Mouse (Mus musculus) midbrain, embryonic 15.5 days (tissue): ENCODE results near the gene Spink2. TPM values are rescaled to one million over a fixed set of nuclear protein-coding genes. Genes with fewer than 3 reads are reported as not detected.

Experiments
- ATAC-seq: fragments of 200-750 bp; cut with Nextera tagmentation; replicated peaks from 2 replicates; pipeline ENCODE4 v1.8.0; 2017; ENCODE audit warnings: moderate TSS enrichment
- H3K27ac ChIP-seq: fragments of 300-500 bp; sonication (generic); 2 replicates; pipeline ENCODE4 v1.5.1; 2015; ENCODE audit warnings: mild to moderate bottlenecking, inconsistent platforms
- H3K27me3 ChIP-seq: fragments of 300-500 bp; sonication (generic); replicated peaks from 2 replicates; pipeline ENCODE4 v1.6.1; 2015; ENCODE audit warnings: inconsistent platforms
- H3K36me3 ChIP-seq: fragments of 300-500 bp; sonication (generic); replicated peaks from 2 replicates; pipeline ENCODE4 v1.6.1; 2015; ENCODE audit warnings: inconsistent platforms
- H3K4me1 ChIP-seq: fragments of 300-500 bp; sonication (generic); 2 replicates; pipeline ENCODE4 v1.6.1; 2015; ENCODE audit warnings: inconsistent platforms
- H3K4me2 ChIP-seq: fragments of 300-500 bp; sonication (generic); 2 replicates; pipeline ENCODE4 v1.6.1; 2015; ENCODE audit warnings: inconsistent platforms, mild to moderate bottlenecking, moderate library complexity
- H3K4me3 ChIP-seq: fragments of 300-500 bp; sonication (generic); 2 replicates; pipeline ENCODE4 v1.5.1; 2015; ENCODE audit warnings: mild to moderate bottlenecking, inconsistent platforms
- H3K9ac ChIP-seq: fragments of 300-500 bp; sonication (generic); 2 replicates; pipeline ENCODE4 v1.6.1; 2015; ENCODE audit warnings: mild to moderate bottlenecking, inconsistent platforms
- H3K9me3 ChIP-seq: fragments of 300-500 bp; sonication (generic); 2 replicates; pipeline ENCODE4 v1.6.1; 2016; ENCODE audit warnings: inconsistent platforms
- WGBS: fragments of 180-500 bp; shearing (Covaris S2); methylation state at CpG from one replicate; pipeline ENCODE4 v1.1.7; 2015; ENCODE audit warnings: mixed read lengths; 5-methylcytosine and 5-hydroxymethylcytosine counted together
- polyA plus RNA-seq: library from polyadenylated mRNA; unstranded; fragments of >200 nt; fragmentation: Nextera tagmentation; extraction: Ambion mirVana; gene quantifications from 2 replicates; pipeline ENCODE4 v1.2.1, GENCODE M21; 2015

Gene Spink2
- polyA plus RNA-seq, 1 experiment from 2014 or later, result 0.41 TPM

DNA sequence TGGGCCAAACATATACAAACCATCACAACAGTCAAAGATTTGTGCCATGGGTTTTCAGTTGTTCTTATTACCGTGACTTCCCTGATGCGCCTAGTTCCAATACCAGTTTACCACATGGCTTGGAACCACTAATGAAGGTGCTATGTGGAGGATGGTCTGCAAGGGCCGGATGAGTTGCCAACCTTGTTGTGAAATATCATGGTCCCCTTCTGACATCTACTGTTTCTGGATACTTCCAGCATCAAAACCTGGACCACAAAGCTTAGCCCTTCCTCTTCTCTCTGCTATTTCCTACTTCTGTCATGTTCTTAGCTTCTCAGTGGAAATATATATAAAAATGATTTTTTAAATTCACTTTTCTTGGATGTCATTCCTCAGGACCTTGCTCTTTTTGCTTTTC, 48.7 kb downstream of the Spink2 start:
- H3K4me1 ChIP-seq, result no peaks in the 10 kb centered on the region
- no peaks in the 10 kb centered on the region for H3K9me3 ChIP-seq
- no peaks in the 10 kb centered on the region for H3K36me3 ChIP-seq
- no peak overlapping the region for H3K4me3 ChIP-seq
- H3K4me2 ChIP-seq, result no peak overlapping the region
- no peak for ATAC-seq
- 92% methylated on average over 3 of the region's 3 CpGs for WGBS
- H3K27ac ChIP-seq, result no peak overlapping the region
- H3K9ac ChIP-seq, result no peak overlapping the region
- H3K27me3 ChIP-seq, result no peaks in the 10 kb centered on the region

DNA sequence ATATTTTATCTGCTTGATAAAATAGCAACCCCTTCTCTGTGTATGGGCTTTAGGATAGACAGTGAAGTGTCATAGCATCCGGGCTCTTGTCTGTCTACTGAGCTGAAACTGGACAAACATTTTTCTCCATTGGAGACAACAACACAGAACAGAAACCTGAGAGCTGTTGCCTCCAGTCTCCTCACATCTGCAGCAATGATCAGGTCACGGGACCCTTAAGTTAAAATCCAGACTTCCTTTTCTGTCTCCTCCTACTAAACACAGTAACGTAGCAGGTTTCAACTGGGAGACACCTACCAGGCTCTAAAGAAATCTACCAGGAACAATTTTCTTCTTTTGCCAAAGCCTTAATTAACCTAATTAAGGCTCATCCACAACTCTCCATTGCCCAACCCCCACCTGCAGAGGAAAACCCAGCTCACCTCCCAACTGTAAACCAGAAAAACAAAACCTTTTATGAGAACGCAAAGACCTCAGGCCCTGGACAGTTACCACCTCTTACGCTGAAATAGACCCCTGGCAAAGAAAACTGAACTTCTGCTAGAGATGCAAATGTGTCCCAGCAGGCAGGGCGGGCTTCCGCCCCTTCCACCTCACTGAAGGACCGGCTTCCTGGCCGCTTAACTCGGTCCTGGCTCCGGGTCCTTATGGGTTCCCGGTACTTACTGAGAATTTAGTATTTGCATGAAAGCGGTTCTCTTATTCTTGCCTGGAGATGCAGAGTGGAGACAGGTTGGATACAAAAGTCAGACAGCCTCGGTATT, 53.3 kb downstream of the Spink2 start:
- WGBS, result 48% methylated on average over 14 of the region's 14 CpGs

GRCm38 (mm10) chr5:77156938-77157337, 54.3 kb downstream of the Spink2 start:
- no peaks in the 10 kb centered on the region for H3K9me3 ChIP-seq
- 66% methylated on average over 5 of the region's 5 CpGs for WGBS
- ATAC-seq, result no peak
- H3K36me3 ChIP-seq, result no peaks in the 10 kb centered on the region
- no peaks in the 10 kb centered on the region for H3K4me1 ChIP-seq
- H3K27ac ChIP-seq, result no peak overlapping the region
- no peak overlapping the region for H3K4me2 ChIP-seq
- H3K9ac ChIP-seq, result no peak overlapping the region
- no peak overlapping the region for H3K4me3 ChIP-seq
- no peaks in the 10 kb centered on the region for H3K27me3 ChIP-seq

More for the DNA sequence above, 53.3 kb downstream of the Spink2 start:
- Histone ChIP-seq H3K4me2 (no peak overlapping the region), H3K9ac (no peak overlapping the region), H3K4me1 (no peaks in the 10 kb centered on the region), H3K27me3 (no peaks in the 10 kb centered on the region), H3K27ac (no peak overlapping the region), H3K4me3 (no peak overlapping the region), H3K36me3 (no peaks in the 10 kb centered on the region), H3K9me3 (no peaks in the 10 kb centered on the region)
- no peak for ATAC-seq

DNA sequence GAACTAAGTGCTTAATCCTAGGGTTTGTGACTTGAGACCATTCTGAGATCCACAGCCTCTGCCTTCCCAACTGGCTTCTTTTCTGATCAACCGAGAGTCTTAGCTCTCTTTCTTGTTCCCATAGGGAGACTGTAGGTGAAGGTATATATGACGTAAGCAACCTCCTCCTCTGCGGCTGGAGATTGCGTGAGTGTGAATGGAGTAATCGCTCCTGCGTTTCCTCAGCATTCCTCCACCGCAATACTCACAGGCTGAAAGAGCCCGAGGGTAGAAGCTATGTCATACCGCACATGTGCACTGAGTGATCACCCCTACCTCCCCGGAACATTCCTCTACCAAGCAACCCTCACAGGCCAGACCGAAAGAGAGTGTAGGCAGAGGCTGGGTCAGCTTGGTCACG, 55.7 kb downstream of the Spink2 start:
- Histone ChIP-seq H3K36me3 (no peaks in the 10 kb centered on the region), H3K4me1 (no peaks in the 10 kb centered on the region), H3K4me2 (no peak overlapping the region), H3K27ac (no peak overlapping the region), H3K27me3 (no peaks in the 10 kb centered on the region), H3K9me3 (no peaks in the 10 kb centered on the region), H3K4me3 (no peak overlapping the region), H3K9ac (no peak overlapping the region)
- 95% methylated on average over 12 of the region's 12 CpGs for WGBS
- ATAC-seq, result no peak

Other genes starting within 250 kb of the Spink2 start
- 87.6 and 88.2 TPM in 2 replicates for gene Srp72, start 236.8 kb downstream of the Spink2 start, polyA plus RNA-seq
- gene Arl9, start 207.4 kb downstream of the Spink2 start, polyA plus RNA-seq, result not detected in 2 replicates
- 0.72 and 0.85 TPM in 2 replicates for gene Thegl, start 195.4 kb downstream of the Spink2 start, polyA plus RNA-seq
- gene Hopx, start 96.3 kb downstream of the Spink2 start, polyA plus RNA-seq, result 0.74 and 0.98 TPM in 2 replicates
- 6.4 and 6.7 TPM in 2 replicates for gene Rest, start 54.0 kb upstream of the Spink2 start, polyA plus RNA-seq
- gene Noa1, start 98.6 kb upstream of the Spink2 start, polyA plus RNA-seq, result 36.1 and 37.5 TPM in 2 replicates
- 63.8 and 65.2 TPM in 2 replicates for gene Polr2b, start 98.7 kb upstream of the Spink2 start, polyA plus RNA-seq
- gene Igfbp7, start 196.6 kb upstream of the Spink2 start, polyA plus RNA-seq, result 57.9 and 63.4 TPM in 2 replicates